17 mouse cellular contexts compared by ENCODE assay signal in the genomic region with DNA sequence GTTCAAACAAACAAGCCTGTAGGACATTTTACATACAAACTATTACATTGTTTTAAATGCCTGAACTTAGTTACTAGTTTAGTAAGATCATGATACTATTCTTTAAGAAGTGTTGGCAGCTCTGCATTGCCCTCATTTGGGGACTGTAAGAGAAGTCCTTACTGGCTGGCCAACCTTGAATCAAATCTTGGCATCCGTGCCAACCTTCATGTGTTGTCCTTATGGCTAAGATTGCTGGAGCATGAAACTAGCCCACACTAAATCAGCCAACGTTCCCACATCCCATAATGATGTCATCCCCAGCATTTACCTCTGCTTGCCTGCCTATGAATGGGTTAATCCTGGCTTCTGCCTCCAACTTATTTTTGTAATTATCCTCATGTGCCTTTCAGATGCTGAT.
A peak's percentile ranks its signal among the peaks of the same experiment; 100 is the strongest.
DNase-seq lines count a peak whose midpoint lies in the region; ATAC-seq and TF ChIP-seq lines count a peak whose summit lies in the region.
"Had no signal": no experiment of that assay in that cellular context is flagged by ENCODE, and none has a peak within 500 bp of the region (broad histone marks: within the 10 kb centered on the region; RNA-seq: fewer than 3 reads in every experiment).

No protein-coding gene starts in this region.

- H3K9me3 ChIP-seq in kidney, embryonic 16.5 days (ENCODE audit: low read length) = no peaks in the 10 kb centered on the region
- peaks cover 11% of the 10 kb centered on the region; the same call in 1 of the 2 replicates for H3K9me3 ChIP-seq in E14TG2a.4 (ENCODE audit: low read length)
- H3K9me3 ChIP-seq: hindbrain, embryonic 10.5 days had no signal

- H3K27ac ChIP-seq in kidney, embryonic 16.5 days (ENCODE audit: low read length) = peak overlapping the region; percentile 87; the same call in 1 of the 2 replicates
- no peak overlapping the region for H3K27ac ChIP-seq in thymus, adult 2 months (ENCODE audit: control insufficient read depth, insufficient read depth, low read length)

- no peak overlapping the region for H3K4me2 ChIP-seq in kidney, embryonic 16.5 days (replicated peaks; ENCODE audit: low read depth, low read length)

- no peak for TF ChIP-seq POLR2A in thymus, adult 2 months (IDR thresholded peaks at IDR 0.05; ENCODE audit: control insufficient read depth, extremely low read depth, insufficient read depth, low read length, poor library complexity)

- no peak overlapping the region for H3K4me3 ChIP-seq in kidney, embryonic 16.5 days (ENCODE audit: low read length)
- H3K4me3 ChIP-seq in E14TG2a.4 (replicated peaks; ENCODE audit: low read length) = peak overlapping the region; percentile 71; the same call in 1 of the 2 replicates
- H3K4me3 ChIP-seq in thymus, adult 2 months (ENCODE audit: control insufficient read depth, insufficient read depth, low read length) = no peak overlapping the region
- H3K4me3 ChIP-seq: hindbrain, embryonic 10.5 days had no signal

- H3K27me3 ChIP-seq in kidney, embryonic 16.5 days (ENCODE audit: insufficient read depth, low read length) = no peaks in the 10 kb centered on the region
- H3K27me3 ChIP-seq in E14TG2a.4 (ENCODE audit: insufficient read depth, low read length) = no peaks in the 10 kb centered on the region
- no peaks in the 10 kb centered on the region for H3K27me3 ChIP-seq in thymus, adult 2 months (ENCODE audit: control insufficient read depth, insufficient read depth, low read length)

- WGBS in kidney, embryonic 16.5 days = 34% methylated on average over 2 of the region's 2 CpGs
- WGBS in thymus, adult 2 months = 81% methylated on average over 2 of the region's 2 CpGs

- H3K36me3 ChIP-seq in kidney, embryonic 16.5 days (ENCODE audit: insufficient read depth, low read length) = peaks cover 9% of the 10 kb centered on the region; the same call in 1 of the 2 replicates
- H3K36me3 ChIP-seq in E14TG2a.4 (ENCODE audit: insufficient read depth, low read length) = peaks cover 33% of the 10 kb centered on the region
- H3K36me3 ChIP-seq in thymus, adult 2 months (ENCODE audit: control insufficient read depth, insufficient read depth, low read length) = no peaks in the 10 kb centered on the region
- H3K36me3 ChIP-seq: hindbrain, embryonic 10.5 days had no signal

- H3K4me1 ChIP-seq in kidney, embryonic 16.5 days (ENCODE audit: insufficient read depth, low read length) = peaks cover 44% of the 10 kb centered on the region
- peaks cover 74% of the 10 kb centered on the region for H3K4me1 ChIP-seq in E14TG2a.4 (replicated peaks; ENCODE audit: low read depth, low read length)
- H3K4me1 ChIP-seq in thymus, adult 2 months (replicated peaks; ENCODE audit: control insufficient read depth, insufficient read depth, low read length) = no peaks in the 10 kb centered on the region

- DNase-seq in frontal cortex, postnatal 14 days (ENCODE audit: low spot score in 2 of 2) = no peak
- no peak for DNase-seq in kidney, postnatal 10 days
- peak; percentile 31 for DNase-seq in brain, adult 2 months (ENCODE audit: low read depth, low spot score)
- no peak for DNase-seq in ovary, adult 18-20 months (ENCODE audit: low spot score)
- DNase-seq in thymus, adult 2 months = no peak
- DNase-seq: adrenal gland, adult 8-10 months; B cell, adult 2 months; cerebellum, adult 11-12 months; gastrocnemius, postnatal 14 days; liver, postnatal 0 days; lung, postnatal 10 days; thymus, postnatal 4 days had no signal

- no peak for TF ChIP-seq CTCF in E14TG2a.4 (conservative IDR thresholded peaks at IDR 0.05; ENCODE audit: low read length)
- TF ChIP-seq CTCF in thymus, adult 2 months (IDR thresholded peaks at IDR 0.05; ENCODE audit: borderline replicate concordance, control insufficient read depth, extremely low read depth, insufficient read depth, low read length, poor library complexity) = no peak

- no peak overlapping the region for H3K9ac ChIP-seq in kidney, embryonic 16.5 days (replicated peaks; ENCODE audit: low read length)
- H3K9ac ChIP-seq: liver, postnatal 0 days had no signal

- ATAC-seq in frontal cortex, adult (ENCODE audit: low TSS enrichment) = peak; percentile 24
- no peak for ATAC-seq in kidney, embryonic 16.5 days (ENCODE audit: low FRiP score, low TSS enrichment)
- ATAC-seq: liver, postnatal 0 days; midbrain, embryonic 16.5 days had no signal
